Mouse (Mus musculus): ENCODE measurements around the gene Lrrc23. TPM values are rescaled to one million over a fixed set of nuclear protein-coding genes. Genes with fewer than 3 reads are reported as not detected.

The Lrrc23 gene
- 0.17 and 0.58 TPM in 2 replicates for polyA plus RNA-seq (2014; fragmentation: Nextera tagmentation; extraction: Ambion mirVana)

GRCm38 (mm10) chr6:124779222-124779983 lies at the start of gene Lrrc23:
Gene Lrrc23, minus strand, starts transcription at chr6:124779727.
- TF ChIP-seq CTCF (IDR thresholded peaks at IDR 0.05; ENCODE audit: low read depth), result no peak
- peak within 1 kb of the TSS; percentile 58 for H3K4me2 ChIP-seq
- peak; percentile 75 for ATAC-seq (ENCODE audit: insufficient read depth)
- H3K9me3 ChIP-seq (ENCODE audit: low read depth, low read length), result no peaks in the 10 kb centered on the region
- 0 out of 2 replicates have a peak, but pooled peaks cover 4% of the 10 kb centered on the region for H3K27me3 ChIP-seq (ENCODE audit: insufficient read depth, low read length)
- peaks cover 8% of the 10 kb centered on the region; the same call in 1 of the 2 replicates for H3K4me1 ChIP-seq (ENCODE audit: insufficient read depth)
- no peaks in the 10 kb centered on the region for H3K36me3 ChIP-seq (ENCODE audit: insufficient read depth)
- peak within 1 kb of the TSS; percentile 32 for H3K4me3 ChIP-seq (ENCODE audit: low read depth, low read length)
- 2% methylated on average over 23 of the region's 23 CpGs for WGBS
- H3K27ac ChIP-seq (ENCODE audit: low read depth), result no peak within 1 kb of the TSS
- peak; percentile 86 for DNase-seq
- H3K9ac ChIP-seq, result peak within 1 kb of the TSS; percentile 16; the same call in 1 of the 2 replicates

- Histone ChIP-seq H3K4me2 (peak overlapping the region; percentile 80), H3K27me3 (ENCODE audit: insufficient read depth, low read length) (no peaks in the 10 kb centered on the region), H3K36me3 (ENCODE audit: insufficient read depth) (peaks cover 52% of the 10 kb centered on the region), H3K9me3 (ENCODE audit: low read depth, low read length) (no peaks in the 10 kb centered on the region), H3K27ac (ENCODE audit: low read depth) (peak overlapping the region; percentile 34; the same call in 1 of the 2 replicates), H3K4me3 (ENCODE audit: low read depth, low read length) (peak overlapping the region; percentile 80), H3K4me1 (ENCODE audit: insufficient read depth) (peaks cover 6% of the 10 kb centered on the region; the same call in 1 of the 2 replicates), H3K9ac (peak overlapping the region; percentile 51)
- no peak for ATAC-seq (ENCODE audit: insufficient read depth)
- peak; percentile 67 for DNase-seq
- no peak; the same call in 1 of the 2 replicates for TF ChIP-seq CTCF (IDR thresholded peaks at IDR 0.05; ENCODE audit: low read depth)
- WGBS, result 17% methylated on average over 10 of the region's 10 CpGs
These were observed 48.6 kb upstream of the Lrrc23 start for GRCm38 (mm10) chr6:124828101-124828592.

DNA sequence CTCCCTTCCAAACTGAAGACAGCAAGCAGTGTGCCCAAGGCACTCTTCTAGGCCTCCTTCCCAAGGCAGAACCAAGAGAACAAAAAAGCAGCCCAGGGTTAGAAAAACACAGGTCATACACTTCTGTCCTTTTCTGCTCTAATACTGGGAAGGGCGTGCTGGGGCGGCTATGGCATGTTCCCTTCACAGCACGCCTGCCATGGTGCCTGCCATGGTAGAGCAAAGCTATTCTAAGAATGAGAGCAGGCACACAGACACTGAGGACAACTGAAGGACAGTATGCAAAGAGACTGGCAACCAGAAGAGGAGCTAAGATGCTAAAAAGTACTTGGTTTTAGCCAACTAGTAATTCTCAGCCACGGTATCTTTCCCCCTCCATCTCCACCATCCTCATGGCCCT lies 42.5 kb upstream of the Lrrc23 start:
- Histone ChIP-seq H3K4me3 (ENCODE audit: low read depth, low read length) (no peak overlapping the region), H3K27me3 (ENCODE audit: insufficient read depth, low read length) (no peaks in the 10 kb centered on the region), H3K9ac (no peak overlapping the region), H3K27ac (ENCODE audit: low read depth) (no peak overlapping the region), H3K9me3 (ENCODE audit: low read depth, low read length) (no peaks in the 10 kb centered on the region), H3K4me2 (no peak overlapping the region), H3K4me1 (ENCODE audit: insufficient read depth) (no peaks in the 10 kb centered on the region), H3K36me3 (ENCODE audit: insufficient read depth) (peaks cover 94% of the 10 kb centered on the region)
- WGBS, result 94% methylated on average over 4 of the region's 4 CpGs
- TF ChIP-seq CTCF (IDR thresholded peaks at IDR 0.05; ENCODE audit: low read depth), result no peak
- DNase-seq (no peak), ATAC-seq (ENCODE audit: insufficient read depth) (no peak)

- DNase-seq (no peak), ATAC-seq (ENCODE audit: insufficient read depth) (no peak)
- no peak for TF ChIP-seq CTCF (IDR thresholded peaks at IDR 0.05; ENCODE audit: low read depth)
- no peak overlapping the region for H3K4me2 ChIP-seq
- no peak overlapping the region for H3K27ac ChIP-seq (ENCODE audit: low read depth)
- H3K36me3 ChIP-seq (ENCODE audit: insufficient read depth), result peaks cover 97% of the 10 kb centered on the region
- H3K4me3 ChIP-seq (ENCODE audit: low read depth, low read length), result no peak overlapping the region
- no peak overlapping the region for H3K9ac ChIP-seq
- 84% methylated on average over 5 of the region's 5 CpGs for WGBS
- H3K9me3 ChIP-seq (ENCODE audit: low read depth, low read length), result no peaks in the 10 kb centered on the region
- H3K4me1 ChIP-seq (ENCODE audit: insufficient read depth), result no peaks in the 10 kb centered on the region
- H3K27me3 ChIP-seq (ENCODE audit: insufficient read depth, low read length), result no peaks in the 10 kb centered on the region
These were observed 41.4 kb upstream of the Lrrc23 start for GRCm38 (mm10) chr6:124820891-124821290.

- no peak for TF ChIP-seq CTCF (IDR thresholded peaks at IDR 0.05; ENCODE audit: low read depth)
- DNase-seq, result no peak
- Histone ChIP-seq H3K9ac (no peak overlapping the region), H3K27ac (ENCODE audit: low read depth) (no peak overlapping the region), H3K27me3 (ENCODE audit: insufficient read depth, low read length) (no peaks in the 10 kb centered on the region), H3K4me2 (no peak overlapping the region), H3K4me1 (ENCODE audit: insufficient read depth) (peaks cover 6% of the 10 kb centered on the region), H3K9me3 (ENCODE audit: low read depth, low read length) (no peaks in the 10 kb centered on the region), H3K4me3 (ENCODE audit: low read depth, low read length) (no peak overlapping the region), H3K36me3 (ENCODE audit: insufficient read depth) (peaks cover 79% of the 10 kb centered on the region)
- 90% methylated on average over 8 of the region's 8 CpGs for WGBS
- no peak for ATAC-seq (ENCODE audit: insufficient read depth)
These were observed 38.4 kb upstream of the Lrrc23 start for GRCm38 (mm10) chr6:124817971-124818370.

DNA sequence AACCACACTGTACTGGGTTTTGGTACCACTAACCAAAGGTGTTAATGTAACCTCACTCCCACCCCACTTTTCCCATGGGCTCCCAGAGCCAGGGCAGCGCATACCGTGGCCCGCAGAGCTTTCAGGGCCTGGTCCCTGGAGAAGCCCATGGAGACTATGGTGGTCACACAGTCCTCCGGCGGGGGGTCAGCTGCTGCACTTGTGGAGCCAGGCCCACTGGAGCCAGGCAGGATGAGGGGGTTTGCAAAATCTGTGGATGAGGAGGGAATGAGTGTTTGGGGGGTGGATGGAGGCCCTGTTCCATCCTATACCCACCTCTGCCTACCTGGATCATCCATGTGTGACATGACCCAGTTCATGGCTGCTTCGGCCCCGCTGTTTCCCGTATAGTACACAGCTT lies 38.0 kb upstream of the Lrrc23 start:
- H3K4me2 ChIP-seq, result no peak overlapping the region
- H3K27me3 ChIP-seq (ENCODE audit: insufficient read depth, low read length), result no peaks in the 10 kb centered on the region
- no peak for TF ChIP-seq CTCF (IDR thresholded peaks at IDR 0.05; ENCODE audit: low read depth)
- H3K27ac ChIP-seq (ENCODE audit: low read depth), result no peak overlapping the region
- WGBS, result 92% methylated on average over 8 of the region's 8 CpGs
- ATAC-seq (ENCODE audit: insufficient read depth), result no peak
- peaks cover 75% of the 10 kb centered on the region for H3K36me3 ChIP-seq (ENCODE audit: insufficient read depth)
- no peak overlapping the region for H3K4me3 ChIP-seq (ENCODE audit: low read depth, low read length)
- no peak for DNase-seq
- H3K9me3 ChIP-seq (ENCODE audit: low read depth, low read length), result no peaks in the 10 kb centered on the region
- H3K9ac ChIP-seq, result no peak overlapping the region
- peaks cover 8% of the 10 kb centered on the region for H3K4me1 ChIP-seq (ENCODE audit: insufficient read depth)

DNA sequence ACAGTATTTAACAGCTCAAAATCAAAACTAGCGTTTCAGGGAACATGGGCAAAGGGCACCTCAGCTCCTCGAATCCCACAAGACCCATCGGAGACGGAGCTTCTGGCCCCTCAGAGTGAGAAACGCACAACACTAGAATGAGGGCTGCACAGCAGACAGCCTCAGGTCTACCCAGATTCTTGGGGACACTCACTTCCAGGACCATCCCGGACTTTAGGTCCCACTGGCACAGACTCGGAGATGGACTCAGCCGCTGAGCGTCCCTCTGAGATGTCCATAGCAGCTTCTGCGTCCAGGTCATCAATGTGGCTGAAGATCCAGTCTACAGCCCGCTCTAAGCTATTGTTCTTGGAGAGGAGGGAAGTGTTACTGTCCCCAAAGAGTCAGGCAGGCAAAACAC lies 37.6 kb upstream of the Lrrc23 start:
- DNase-seq (no peak), ATAC-seq (ENCODE audit: insufficient read depth) (no peak)
- TF ChIP-seq CTCF (IDR thresholded peaks at IDR 0.05; ENCODE audit: low read depth), result no peak
- no peaks in the 10 kb centered on the region for H3K9me3 ChIP-seq (ENCODE audit: low read depth, low read length)
- WGBS, result 94% methylated on average over 11 of the region's 11 CpGs
- no peak overlapping the region for H3K27ac ChIP-seq (ENCODE audit: low read depth)
- H3K4me3 ChIP-seq (ENCODE audit: low read depth, low read length), result no peak overlapping the region
- no peak overlapping the region for H3K4me2 ChIP-seq
- H3K9ac ChIP-seq, result no peak overlapping the region
- H3K4me1 ChIP-seq (ENCODE audit: insufficient read depth), result peaks cover 12% of the 10 kb centered on the region
- H3K36me3 ChIP-seq (ENCODE audit: insufficient read depth), result peaks cover 75% of the 10 kb centered on the region
- H3K27me3 ChIP-seq (ENCODE audit: insufficient read depth, low read length), result no peaks in the 10 kb centered on the region

Data from lung, embryonic 14.5 days (tissue).